Mouse (Mus musculus) right cerebral cortex, adult 2 months (tissue): ENCODE measurements around the gene Ppp1r3g.
A peak's percentile ranks its signal among the peaks of the same experiment; 100 is the strongest.
"Not testable (repeated sequence)": the region's sequence is repeated elsewhere in the genome, so short reads cannot be mapped to it uniquely, and the experiment has no call there.

Experiments used
- DNase-seq, 2 experiments: peaks; one replicate each; pipeline ENCODE4 v3.0.0; 2021 to 2022; ENCODE audit warnings: low spot score in 2 of 2

The Ppp1r3g gene

GRCm38 (mm10) chr13:35958539-35958938 is at the start of gene Ppp1r3g:
TSS of gene Ppp1r3g (plus strand) at chr13:35958839.
- no peak for DNase-seq

- no peak for DNase-seq
Observed at GRCm38 (mm10) chr13:35911476-35911875, 47.2 kb upstream of the Ppp1r3g start.

- DNase-seq = peak in 1 of 2 experiments; percentile 4
Observed at GRCm38 (mm10) chr13:35937991-35938390, 20.6 kb upstream of the Ppp1r3g start.

- DNase-seq = no peak
Observed at GRCm38 (mm10) chr13:35939871-35940665, 18.6 kb upstream of the Ppp1r3g start.

- no peak for DNase-seq
Observed at GRCm38 (mm10) chr13:35940934-35941333, 17.7 kb upstream of the Ppp1r3g start.

GRCm38 (mm10) chr13:35946659-35947353 is 11.8 kb upstream of the Ppp1r3g start:
- no peak for DNase-seq

GRCm38 (mm10) chr13:35947354-35948000 is 11.2 kb upstream of the Ppp1r3g start:
- DNase-seq = peak; percentile 85 to 87

GRCm38 (mm10) chr13:35949814-35950455 is 8.7 kb upstream of the Ppp1r3g start:
- no peak for DNase-seq

- peak in 1 of 2 experiments; percentile 21 for DNase-seq
Observed at GRCm38 (mm10) chr13:35959391-35960067, 890 bp downstream of the Ppp1r3g start.

- DNase-seq = no peak
Observed at GRCm38 (mm10) chr13:35963583-35963982, 4.9 kb downstream of the Ppp1r3g start.

- DNase-seq = no peak
Observed at GRCm38 (mm10) chr13:35967690-35968089, 9.1 kb downstream of the Ppp1r3g start.

- DNase-seq = no peak
Observed at GRCm38 (mm10) chr13:35968131-35968718, 9.6 kb downstream of the Ppp1r3g start.

- no peak for DNase-seq
Observed at GRCm38 (mm10) chr13:35968719-35969430, 10.2 kb downstream of the Ppp1r3g start.

GRCm38 (mm10) chr13:35969431-35969721 is 10.7 kb downstream of the Ppp1r3g start:
- DNase-seq = no peak

- no peak for DNase-seq
Observed at GRCm38 (mm10) chr13:35969829-35970228, 11.2 kb downstream of the Ppp1r3g start.

- no peak for DNase-seq
Observed at GRCm38 (mm10) chr13:35976912-35977311, 18.3 kb downstream of the Ppp1r3g start.

- DNase-seq = no peak
Observed at GRCm38 (mm10) chr13:35980471-35980870, 21.8 kb downstream of the Ppp1r3g start.

GRCm38 (mm10) chr13:35982985-35983384 is 24.3 kb downstream of the Ppp1r3g start:
- no peak for DNase-seq

- DNase-seq = no peak
Observed at GRCm38 (mm10) chr13:35989329-35989728, 30.7 kb downstream of the Ppp1r3g start.

GRCm38 (mm10) chr13:35991185-35991584 is 32.5 kb downstream of the Ppp1r3g start:
- not testable (repeated sequence) for DNase-seq

GRCm38 (mm10) chr13:35994067-35994466 is 35.4 kb downstream of the Ppp1r3g start:
- DNase-seq = peak; percentile 58 to 70
